Mouse (Mus musculus) liver, adult 2 months (tissue): ENCODE measurements around the gene Icam1. TPM values are rescaled to one million over a fixed set of nuclear protein-coding genes. Genes with fewer than 3 reads are reported as not detected.
"Not testable (repeated sequence)": the region's sequence is repeated elsewhere in the genome, so short reads cannot be mapped to it uniquely, and the experiment has no call there.

Experiments used
- DNase-seq: peaks from one replicate; pipeline ENCODE4 v3.0.0-alpha.2; 2011; ENCODE audit warnings: low read depth, low spot score; ENCODE audit errors: extremely low read depth
- H3K27ac ChIP-seq: fragments of 200-500 bp; replicated peaks from 2 replicates; pipeline ENCODE4 v1.5.1; 2012; ENCODE audit warnings: low read depth, mild to moderate bottlenecking, control low read depth, inconsistent platforms, low read length; ENCODE audit not compliant: insufficient read depth
- H3K27me3 ChIP-seq: fragments of 200-500 bp; 2 replicates; pipeline ENCODE4 v1.6.1; 2012; ENCODE audit warnings: mild to moderate bottlenecking, moderate library complexity, low read length, inconsistent platforms; ENCODE audit not compliant: control insufficient read depth, insufficient read depth
- H3K36me3 ChIP-seq: fragments of 200-500 bp; 2 replicates; pipeline ENCODE4 v1.6.1; 2012; ENCODE audit warnings: low read length, inconsistent platforms; ENCODE audit not compliant: control insufficient read depth, insufficient read depth
- H3K4me1 ChIP-seq: fragments of 200-500 bp; 2 replicates; pipeline ENCODE4 v1.6.1; 2011; ENCODE audit warnings: low read length; ENCODE audit not compliant: control insufficient read depth, insufficient read depth
- H3K4me3 ChIP-seq: fragments of 200-500 bp; 2 replicates; pipeline ENCODE4 v1.5.1; 2011; ENCODE audit warnings: low read depth, mild to moderate bottlenecking, control low read depth, low read length, moderate library complexity; ENCODE audit not compliant: insufficient read depth
- H3K79me2 ChIP-seq: fragments of 200-500 bp; 2 replicates; pipeline ENCODE4 v1.6.1; 2012; ENCODE audit warnings: inconsistent platforms, mild to moderate bottlenecking, low read length, moderate library complexity; ENCODE audit not compliant: control insufficient read depth, insufficient read depth
- H3K9ac ChIP-seq: fragments of 200-500 bp; 2 replicates; pipeline ENCODE4 v1.6.1; 2012; ENCODE audit warnings: low read depth, mild to moderate bottlenecking, control low read depth, inconsistent platforms, low read length
- CTCF ChIP-seq: fragments of 200-500 bp; IDR thresholded peaks from 2 replicates; pipeline ENCODE4 v1.5.1; 2011; ENCODE audit warnings: low read depth, low read length, control low read depth
- POLR2A ChIP-seq: fragments of 200-500 bp; IDR thresholded peaks from 2 replicates; pipeline ENCODE4 v1.6.1; 2011; ENCODE audit warnings: low read length, control low read depth; ENCODE audit not compliant: insufficient read depth; ENCODE audit errors: extremely low read depth
- WGBS: fragments of 180-500 bp; shearing (Covaris S2); methylation state at CpG from one replicate; pipeline ENCODE4 v1.1.7; 2018; 5-methylcytosine and 5-hydroxymethylcytosine counted together
- polyA plus RNA-seq: library from polyadenylated mRNA; depleted of rRNA; stranded (reverse); fragments of >200 nt; gene quantifications from 2 replicates; pipeline ENCODE4 v1.2.3, GENCODE M21; 2012
- total RNA-seq: library from RNA; depleted of rRNA; stranded (reverse); fragments of >200 nt; gene quantifications from 2 replicates; pipeline ENCODE4 v1.2.3, GENCODE M21; 2014

The Icam1 gene
- total and polyA plus RNA-seq, 2 experiments, result 8.6 to 11.6 TPM

DNA sequence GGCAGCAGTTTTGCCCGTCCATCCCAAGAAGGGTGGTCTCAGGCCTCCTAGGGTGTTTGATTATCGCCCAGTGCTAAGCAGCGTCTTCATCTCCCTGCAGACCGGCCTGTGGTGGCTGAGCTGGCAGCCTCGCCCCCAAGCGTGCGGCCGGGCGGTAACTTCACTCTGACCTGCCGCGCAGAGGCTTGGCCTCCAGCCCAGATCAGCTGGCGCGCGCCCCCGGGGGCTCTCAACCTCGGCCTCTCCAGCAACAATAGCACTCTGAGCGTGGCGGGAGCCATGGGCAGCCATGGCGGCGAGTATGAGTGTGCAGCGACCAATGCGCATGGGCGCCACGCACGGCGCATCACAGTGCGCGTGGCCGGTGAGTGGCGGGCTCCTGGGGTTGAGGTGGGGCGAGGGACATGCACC, 21.7 kb downstream of the Icam1 start:
- peaks cover 9% of the 10 kb centered on the region; the same call in 1 of the 2 replicates for H3K4me1 ChIP-seq
- no peak overlapping the region for H3K27ac ChIP-seq
- H3K9ac ChIP-seq, result no peak overlapping the region
- peaks cover 30% of the 10 kb centered on the region for H3K27me3 ChIP-seq
- WGBS, result 9% methylated on average over 31 of the region's 31 CpGs
- no peak for TF ChIP-seq POLR2A
- no peak for TF ChIP-seq CTCF
- no peak overlapping the region for H3K4me3 ChIP-seq
- H3K79me2 ChIP-seq, result no peaks in the 10 kb centered on the region
- no peak for DNase-seq
- H3K36me3 ChIP-seq, result no peaks in the 10 kb centered on the region

DNA sequence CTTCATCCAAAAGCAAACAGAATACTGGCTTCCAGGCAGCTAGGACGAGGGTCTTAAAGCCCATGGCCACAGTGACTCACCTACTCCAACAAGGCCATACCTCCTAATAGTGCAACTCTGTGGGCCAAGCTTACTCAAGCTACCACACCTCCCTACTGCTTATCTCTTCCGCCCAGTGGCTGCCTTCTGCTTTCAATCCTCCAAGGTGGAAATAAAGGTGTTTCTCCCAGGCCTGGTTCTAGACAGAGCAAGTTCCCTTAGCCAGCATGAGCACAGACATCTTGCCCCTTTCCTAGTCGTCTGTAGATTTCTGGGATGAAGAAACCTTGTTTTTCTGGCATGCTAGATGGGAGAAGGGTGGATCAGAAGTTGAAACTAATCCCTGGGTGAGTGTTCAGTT, 24.0 kb downstream of the Icam1 start:
- TF ChIP-seq CTCF (no peak), POLR2A (no peak)
- no peak overlapping the region for H3K9ac ChIP-seq
- H3K27me3 ChIP-seq, result peaks cover 28% of the 10 kb centered on the region
- DNase-seq, result no peak
- H3K79me2 ChIP-seq, result no peaks in the 10 kb centered on the region
- no peaks in the 10 kb centered on the region for H3K36me3 ChIP-seq
- H3K4me1 ChIP-seq, result peaks cover 5% of the 10 kb centered on the region; the same call in 1 of the 2 replicates
- WGBS, result 78% methylated on average over 3 of the region's 3 CpGs
- H3K27ac ChIP-seq, result no peak overlapping the region
- H3K4me3 ChIP-seq, result no peak overlapping the region

DNA sequence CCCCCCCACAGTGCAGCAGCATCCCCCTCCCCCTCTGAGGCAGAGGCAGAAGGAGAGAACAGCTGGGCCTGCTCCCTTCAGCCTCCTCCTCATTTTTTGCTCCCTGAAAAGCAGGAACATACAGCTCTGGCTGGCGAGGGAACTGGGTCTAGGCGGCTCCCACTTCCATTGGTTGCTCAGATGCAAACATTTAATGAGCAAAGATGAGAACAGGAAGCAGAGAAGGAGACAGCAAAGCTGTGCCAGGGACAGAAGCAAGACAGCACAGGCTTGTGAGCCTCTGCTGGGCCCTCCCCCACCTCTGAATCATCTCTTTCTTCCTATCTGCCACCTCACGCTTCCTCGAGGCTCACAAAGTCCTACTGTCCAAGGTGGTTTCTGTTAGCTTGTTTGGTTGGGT, 25.5 kb downstream of the Icam1 start:
- no peak for TF ChIP-seq POLR2A
- no peak for TF ChIP-seq CTCF
- no peaks in the 10 kb centered on the region for H3K36me3 ChIP-seq
- no peak overlapping the region for H3K4me3 ChIP-seq
- peaks cover 19% of the 10 kb centered on the region for H3K27me3 ChIP-seq
- no peak overlapping the region for H3K27ac ChIP-seq
- no peak overlapping the region for H3K9ac ChIP-seq
- H3K4me1 ChIP-seq, result 0 out of 2 replicates have a peak, but pooled peaks cover 2% of the 10 kb centered on the region
- DNase-seq, result no peak
- H3K79me2 ChIP-seq, result no peaks in the 10 kb centered on the region
- 63% methylated on average over 4 of the region's 4 CpGs for WGBS

DNA sequence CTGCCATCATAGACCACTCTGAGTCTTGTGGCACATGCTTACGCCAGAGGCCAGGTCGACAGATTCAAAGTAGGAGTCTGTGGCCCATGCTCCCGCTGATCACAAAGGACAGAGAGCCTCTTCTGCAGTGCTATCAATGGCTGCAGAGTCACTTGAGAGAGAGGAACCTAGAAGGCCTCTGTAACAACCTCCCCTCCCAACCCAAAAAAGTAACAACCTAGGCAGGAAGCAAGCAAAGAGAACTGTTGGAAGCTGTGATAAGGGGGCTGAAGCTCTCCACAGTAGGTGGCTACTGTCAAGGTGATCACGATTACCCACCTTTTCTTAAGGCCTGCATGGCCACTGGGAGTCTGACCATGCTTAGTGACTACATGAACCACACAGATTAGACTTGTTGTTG, 27.8 kb downstream of the Icam1 start:
- no peak overlapping the region for H3K9ac ChIP-seq
- H3K4me3 ChIP-seq, result no peak overlapping the region
- H3K27me3 ChIP-seq, result 0 out of 2 replicates have a peak, but pooled peaks cover under 1% of the 10 kb centered on the region
- H3K36me3 ChIP-seq, result no peaks in the 10 kb centered on the region
- TF ChIP-seq CTCF (no peak), POLR2A (no peak)
- no peaks in the 10 kb centered on the region for H3K79me2 ChIP-seq
- 90% methylated on average over 4 of the region's 4 CpGs for WGBS
- no peak for DNase-seq
- no peaks in the 10 kb centered on the region for H3K4me1 ChIP-seq
- H3K27ac ChIP-seq, result no peak overlapping the region

DNA sequence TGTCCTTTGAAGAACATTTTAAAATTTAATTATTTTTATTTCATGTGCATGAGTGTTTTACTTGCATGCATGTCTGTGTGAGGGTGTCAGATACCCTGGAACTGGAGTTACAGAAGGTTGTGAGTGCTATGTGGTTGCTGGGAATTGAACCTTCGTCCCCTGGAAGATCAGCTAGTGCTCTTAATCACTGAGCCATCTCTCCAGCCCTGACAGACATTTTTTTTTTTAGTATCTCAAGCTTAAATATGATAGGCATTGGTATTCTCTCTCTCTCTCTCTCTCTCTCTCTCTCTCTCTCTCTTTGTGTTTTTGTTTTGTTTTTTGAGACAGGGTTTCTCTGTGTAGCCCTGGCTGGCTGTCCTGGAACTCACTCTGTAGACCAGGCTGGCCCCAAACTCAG, 29.0 kb downstream of the Icam1 start:
- not testable (repeated sequence) for H3K9ac ChIP-seq, H3K4me1 ChIP-seq, H3K79me2 ChIP-seq, H3K27me3 ChIP-seq, H3K27ac ChIP-seq, DNase-seq, H3K36me3 ChIP-seq, H3K4me3 ChIP-seq
- 72% methylated on average over 1 of the region's 1 CpGs for WGBS

DNA sequence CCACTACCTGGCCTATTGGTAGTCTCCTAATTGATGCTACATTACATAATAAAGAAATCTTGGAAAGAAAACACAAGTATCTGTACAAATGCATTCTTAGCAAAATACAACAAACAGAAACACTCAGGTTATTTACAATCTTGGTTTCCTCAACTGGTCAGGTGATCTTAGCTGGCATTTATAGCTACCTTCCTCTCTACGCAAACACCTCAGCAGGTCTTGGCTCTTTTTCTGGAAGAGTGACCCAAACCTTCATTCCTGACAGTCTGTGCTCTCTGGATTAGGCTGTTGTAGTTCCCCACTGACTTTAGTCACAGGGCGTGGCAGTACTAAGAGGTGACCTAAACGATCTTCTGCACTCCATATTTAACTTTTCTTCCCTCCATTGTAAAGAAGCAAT, 29.4 kb downstream of the Icam1 start:
- H3K4me3 ChIP-seq, result no peak overlapping the region
- 78% methylated on average over 3 of the region's 3 CpGs for WGBS
- H3K79me2 ChIP-seq, result no peaks in the 10 kb centered on the region
- H3K9ac ChIP-seq, result no peak overlapping the region
- no peaks in the 10 kb centered on the region for H3K36me3 ChIP-seq
- TF ChIP-seq CTCF (no peak), POLR2A (no peak)
- DNase-seq, result no peak
- H3K27me3 ChIP-seq, result no peaks in the 10 kb centered on the region
- no peak overlapping the region for H3K27ac ChIP-seq
- H3K4me1 ChIP-seq, result no peaks in the 10 kb centered on the region
